In the genomic region with DNA sequence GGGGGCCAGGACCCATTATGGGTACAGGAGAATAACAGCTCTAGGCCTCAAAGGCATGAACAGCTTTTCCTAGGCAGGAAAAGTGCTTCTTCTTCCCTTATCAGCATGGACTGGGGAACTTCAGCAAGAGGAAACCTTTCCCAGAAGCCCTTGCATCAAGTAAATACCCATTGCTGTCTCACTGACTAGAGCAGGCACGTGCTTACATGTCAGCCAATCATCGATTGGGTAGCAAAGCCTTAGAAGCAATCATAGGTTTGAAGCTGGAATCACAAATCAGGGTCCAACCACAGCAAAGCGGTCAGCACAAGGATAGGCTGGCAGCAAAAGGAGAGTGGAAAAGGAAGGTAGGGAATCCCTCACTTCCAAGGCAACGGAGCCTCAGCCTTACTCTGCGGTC, we compare ENCODE assay signal across 21 mouse cellular contexts. TPM values are rescaled to one million over a fixed set of nuclear protein-coding genes. Genes with fewer than 3 reads are reported as not detected.
DNase-seq lines count a peak whose midpoint lies in the region; ATAC-seq and TF ChIP-seq lines count a peak whose summit lies in the region.
"Had no signal": no experiment of that assay in that cellular context is flagged by ENCODE, and none has a peak within 500 bp of the region (broad histone marks: within the 10 kb centered on the region; RNA-seq: fewer than 3 reads in every experiment).

No protein-coding gene starts in this region.

- no peak overlapping the region for H3K4me2 ChIP-seq in heart, embryonic 11.5 days
- H3K4me2 ChIP-seq in heart, embryonic 14.5 days (ENCODE audit: low read length), result no peak overlapping the region
- no peak overlapping the region for H3K4me2 ChIP-seq in liver, postnatal 0 days (ENCODE audit: low read depth, low read length)
- no peak overlapping the region for H3K4me2 ChIP-seq in intestine, postnatal 0 days (replicated peaks; ENCODE audit: low read depth)
- H3K4me2 ChIP-seq: embryonic facial prominence, embryonic 15.5 days; hindbrain, embryonic 13.5 days had no signal

- H3K9me3 ChIP-seq in heart, embryonic 11.5 days (replicated peaks; ENCODE audit: control insufficient read depth, low read length), result no peaks in the 10 kb centered on the region
- 0 out of 2 replicates have a peak, but pooled peaks cover 7% of the 10 kb centered on the region for H3K9me3 ChIP-seq in heart, embryonic 14.5 days (ENCODE audit: control insufficient read depth, low read length)
- no peaks in the 10 kb centered on the region for H3K9me3 ChIP-seq in liver, postnatal 0 days (ENCODE audit: low read length)
- no peaks in the 10 kb centered on the region for H3K9me3 ChIP-seq in intestine, postnatal 0 days (ENCODE audit: control insufficient read depth)
- H3K9me3 ChIP-seq: embryonic facial prominence, embryonic 15.5 days; forebrain, embryonic 10.5 days; hindbrain, embryonic 13.5 days had no signal

- ATAC-seq in heart, embryonic 11.5 days (replicated peaks; ENCODE audit: insufficient number of reproducible peaks, low FRiP score, low TSS enrichment), result no peak
- ATAC-seq in heart, embryonic 14.5 days (ENCODE audit: insufficient number of reproducible peaks, insufficient read depth, low FRiP score, low read depth), result no peak
- ATAC-seq in liver, postnatal 0 days, result no peak
- ATAC-seq in intestine, postnatal 0 days, result no peak
- ATAC-seq: forebrain, embryonic 14.5 days; hindbrain, postnatal 0 days; Patski had no signal

- 86% methylated on average over 5 of the region's 5 CpGs for WGBS in heart, embryonic 11.5 days (ENCODE audit: insufficient replicate concordance)
- WGBS in heart, embryonic 14.5 days, result 76% methylated on average over 5 of the region's 5 CpGs
- WGBS in liver, adult 2 months, result 87% methylated on average over 5 of the region's 5 CpGs
- WGBS in liver, postnatal 0 days (ENCODE audit: insufficient replicate concordance), result 75% methylated on average over 5 of the region's 5 CpGs
- 91% methylated on average over 5 of the region's 5 CpGs for WGBS in intestine, postnatal 0 days

- intact Hi-C loops in heart, postnatal 14 days (cut with DNase I), result no loop called here

- H3K27me3 ChIP-seq in heart, embryonic 11.5 days (ENCODE audit: control insufficient read depth, insufficient read depth, low read length), result no peaks in the 10 kb centered on the region
- no peaks in the 10 kb centered on the region for H3K27me3 ChIP-seq in heart, embryonic 14.5 days (ENCODE audit: control insufficient read depth, insufficient read depth, low read length)
- H3K27me3 ChIP-seq in liver, adult 2 months (ENCODE audit: control insufficient read depth, insufficient read depth, low read length), result no peaks in the 10 kb centered on the region
- H3K27me3 ChIP-seq in liver, postnatal 0 days (ENCODE audit: insufficient read depth, low read length), result no peaks in the 10 kb centered on the region
- no peaks in the 10 kb centered on the region for H3K27me3 ChIP-seq in intestine, postnatal 0 days (replicated peaks; ENCODE audit: control insufficient read depth, insufficient read depth, low read length)
- H3K27me3 ChIP-seq: embryonic facial prominence, embryonic 15.5 days; hindbrain, embryonic 13.5 days; Patski had no signal

- peak; percentile 81 for DNase-seq in heart, adult 11 months
- DNase-seq in heart, postnatal 14 days, result no peak
- peak; percentile 59 for DNase-seq in liver, adult 2 months (ENCODE audit: extremely low read depth, low read depth, low spot score)
- DNase-seq in liver, postnatal 0 days, result no peak
- DNase-seq: adrenal gland, adult 8-10 months; cerebellum, adult 11 months; cerebellum, adult 8-10 months; cerebellum, postnatal 14 days; embryo, embryonic 11 days; kidney, adult 18-20 months had no signal

- no peaks in the 10 kb centered on the region for H3K36me3 ChIP-seq in heart, embryonic 11.5 days (ENCODE audit: control insufficient read depth, insufficient read depth, low read length)
- H3K36me3 ChIP-seq in heart, embryonic 14.5 days (ENCODE audit: control insufficient read depth, insufficient read depth, low read length), result 0 out of 2 replicates have a peak, but pooled peaks cover 11% of the 10 kb centered on the region
- H3K36me3 ChIP-seq in liver, adult 2 months (ENCODE audit: control insufficient read depth, insufficient read depth, low read length), result no peaks in the 10 kb centered on the region
- H3K36me3 ChIP-seq in liver, postnatal 0 days (replicated peaks; ENCODE audit: insufficient read depth, low read length), result no peaks in the 10 kb centered on the region
- no peaks in the 10 kb centered on the region for H3K36me3 ChIP-seq in intestine, postnatal 0 days (ENCODE audit: control insufficient read depth, insufficient read depth)

- H3K4me1 ChIP-seq in heart, embryonic 11.5 days (ENCODE audit: control insufficient read depth, insufficient read depth, low read length), result peaks cover 15% of the 10 kb centered on the region; the same call in 1 of the 2 replicates
- H3K4me1 ChIP-seq in heart, embryonic 14.5 days (ENCODE audit: control insufficient read depth in 2 of 2, insufficient read depth in 2 of 2, low read length in 2 of 2), result peaks cover 10 to 34% of the 10 kb centered on the region in 2 experiments
- H3K4me1 ChIP-seq in liver, adult 2 months (ENCODE audit: control insufficient read depth, insufficient read depth, low read length), result peaks cover 20% of the 10 kb centered on the region
- H3K4me1 ChIP-seq in liver, postnatal 0 days (ENCODE audit: insufficient read depth), result no peaks in the 10 kb centered on the region; the same call in 1 of the 2 replicates
- peaks cover 64% of the 10 kb centered on the region for H3K4me1 ChIP-seq in brown adipose tissue, adult 24 weeks (ENCODE audit: control insufficient read depth, insufficient read depth, insufficient read length, low read length)
- H3K4me1 ChIP-seq in intestine, postnatal 0 days (replicated peaks; ENCODE audit: control insufficient read depth, insufficient read depth, low read length), result 0 out of 2 replicates have a peak, but pooled peaks cover 6% of the 10 kb centered on the region
- H3K4me1 ChIP-seq: forebrain, embryonic 10.5 days had no signal

- H3K4me3 ChIP-seq in heart, embryonic 11.5 days (ENCODE audit: low read depth, low read length), result no peak overlapping the region
- H3K4me3 ChIP-seq in heart, embryonic 14.5 days (ENCODE audit: control insufficient read depth in 1 of 2, insufficient read depth in 1 of 2, low read depth in 1 of 2, low read length in 2 of 2), result no peak overlapping the region
- H3K4me3 ChIP-seq in liver, adult 2 months (ENCODE audit: insufficient read depth, low read depth, low read length), result no peak overlapping the region
- no peak overlapping the region for H3K4me3 ChIP-seq in liver, postnatal 0 days (ENCODE audit: low read depth, low read length)
- no peak overlapping the region for H3K4me3 ChIP-seq in brown adipose tissue, adult 24 weeks (ENCODE audit: insufficient read depth, low read depth, low read length)
- no peak overlapping the region for H3K4me3 ChIP-seq in intestine, postnatal 0 days (ENCODE audit: low read depth, low read length)
- H3K4me3 ChIP-seq: embryonic facial prominence, embryonic 15.5 days; erythroblast, embryonic 14.5 days; forebrain, embryonic 10.5 days; hindbrain, embryonic 13.5 days had no signal

- no peak overlapping the region for H3K9ac ChIP-seq in heart, embryonic 11.5 days (ENCODE audit: low read depth, low read length)
- peak overlapping the region; percentile 4; the same call in 1 of the 2 replicates for H3K9ac ChIP-seq in heart, embryonic 14.5 days (ENCODE audit: low read length)
- H3K9ac ChIP-seq in liver, adult 2 months (ENCODE audit: low read depth, low read length), result no peak overlapping the region
- H3K9ac ChIP-seq in liver, postnatal 0 days (replicated peaks), result no peak overlapping the region
- H3K9ac ChIP-seq in intestine, postnatal 0 days (ENCODE audit: low read depth, low read length), result no peak overlapping the region
- H3K9ac ChIP-seq: embryonic facial prominence, embryonic 15.5 days; hindbrain, embryonic 13.5 days had no signal

- H3K79me2 ChIP-seq in liver, adult 2 months (ENCODE audit: control insufficient read depth, insufficient read depth, low read length), result peaks cover 52% of the 10 kb centered on the region

- TF ChIP-seq POLR2A in liver, adult 2 months (IDR thresholded peaks at IDR 0.05; ENCODE audit: extremely low read depth, insufficient read depth, low read length), result no peak

- H3K27ac ChIP-seq in heart, embryonic 11.5 days (ENCODE audit: low read depth, low read length), result no peak overlapping the region
- H3K27ac ChIP-seq in heart, embryonic 14.5 days (replicated peaks in 1 of 2; ENCODE audit: control insufficient read depth in 1 of 2, insufficient read depth in 1 of 2, low read depth in 2 of 2, low read length in 2 of 2), result peak overlapping the region; percentile 10 to 35; a peak in 3 of 4 replicates
- no peak overlapping the region for H3K27ac ChIP-seq in liver, adult 2 months (replicated peaks; ENCODE audit: insufficient read depth, low read depth, low read length)
- H3K27ac ChIP-seq in liver, postnatal 0 days (ENCODE audit: low read depth), result no peak overlapping the region
- peak overlapping the region; percentile 32; the same call in 1 of the 2 replicates for H3K27ac ChIP-seq in brown adipose tissue, adult 24 weeks (replicated peaks; ENCODE audit: low read depth, low read length)
- H3K27ac ChIP-seq in intestine, postnatal 0 days (ENCODE audit: low read depth, low read length), result no peak overlapping the region
- H3K27ac ChIP-seq: embryonic facial prominence, embryonic 15.5 days; forebrain, embryonic 10.5 days; hindbrain, embryonic 13.5 days; hindbrain, postnatal 0 days had no signal

- TF ChIP-seq EP300 in liver, postnatal 0 days (IDR thresholded peaks at IDR 0.05; ENCODE audit: low read depth), result no peak

- TF ChIP-seq CTCF in liver, adult 2 months (IDR thresholded peaks at IDR 0.05; ENCODE audit: low read depth, low read length), result no peak
- no peak for TF ChIP-seq CTCF in liver, postnatal 0 days (IDR thresholded peaks at IDR 0.05; ENCODE audit: low read depth)
- TF ChIP-seq CTCF in intestine, postnatal 0 days (IDR thresholded peaks at IDR 0.05; ENCODE audit: low read depth), result no peak

RNA-seq across cellular contexts. Expression of a gene that starts 7.5 kb away (rescaled TPM):
- polyA plus RNA-seq in heart, embryonic 11.5 days (2014; fragmentation: Nextera tagmentation; extraction: Ambion mirVana), result 9.7 and 11.4 TPM in 2 replicates
- 16.5 and 18.8 TPM in 2 replicates for polyA plus RNA-seq in heart, embryonic 14.5 days (2014; fragmentation: Nextera tagmentation; extraction: Ambion mirVana)
- total RNA-seq in heart, postnatal 14 days (2021), result 10 to 100 TPM; 65.8 to 73.1 TPM
- total RNA-seq in liver, adult 2 months (2014; rRNA removed), result 7.7 and 10.1 TPM in 2 replicates
- polyA plus RNA-seq in liver, adult 2 months (2012; rRNA removed), result 10.7 and 10.9 TPM in 2 replicates
- 2.2 and 3.3 TPM in 2 replicates for polyA plus RNA-seq in liver, postnatal 0 days (2015; fragmentation: Nextera tagmentation; extraction: Ambion mirVana)
- 37.7 and 42.9 TPM in 2 replicates for polyA plus RNA-seq in brown adipose tissue, adult 24 weeks (2012; ENCODE audit: insufficient read depth, insufficient read length, missing spikeins)
- 4.0 and 4.1 TPM in 2 replicates for polyA plus RNA-seq in intestine, postnatal 0 days (2015; fragmentation: Nextera tagmentation; extraction: Ambion mirVana)

Comparison
In these comparisons a context has a peak if more than half of its experiments do, and no peak if none do; other contexts are left out.
1. DNase-seq: peak in heart, adult 11 months (single experiment) and liver, adult 2 months (single experiment); none in heart, postnatal 14 days (0 of 2) and liver, postnatal 0 days (single experiment).
2. H3K27ac ChIP-seq: peak in heart, embryonic 14.5 days (2 of 2) and brown adipose tissue, adult 24 weeks (single experiment); none in heart, embryonic 11.5 days (single experiment), liver, adult 2 months (single experiment), liver, postnatal 0 days (single experiment) and intestine, postnatal 0 days (single experiment).